In genomic region chr3:130131201-130131600, GRCm38 (mm10) we compare ENCODE assay signal across 9 mouse cellular contexts. TPM values are rescaled to one million over a fixed set of nuclear protein-coding genes. Genes with fewer than 3 reads are reported as not detected.
A peak's percentile ranks its signal among the peaks of the same experiment; 100 is the strongest.
DNase-seq lines count a peak whose midpoint lies in the region; ATAC-seq and TF ChIP-seq lines count a peak whose summit lies in the region.
"Had no signal": no experiment of that assay in that cellular context is flagged by ENCODE, and none has a peak within 500 bp of the region (broad histone marks: within the 10 kb centered on the region; RNA-seq: fewer than 3 reads in every experiment).

Col25a1 (plus strand) TSS chr3:130131501.

- ATAC-seq in hindbrain, postnatal 0 days = no peak
- no peak for ATAC-seq in hindbrain, embryonic 16.5 days
- no peak for ATAC-seq in midbrain, embryonic 13.5 days
- no peak for ATAC-seq in midbrain, embryonic 11.5 days (ENCODE audit: low FRiP score)
- no peak for ATAC-seq in stomach, embryonic 16.5 days (ENCODE audit: insufficient read depth, low FRiP score)
- ATAC-seq in liver, embryonic 12.5 days = no peak
- ATAC-seq: liver, postnatal 0 days had no signal

- no peak within 1 kb of the TSS for H3K27ac ChIP-seq in hindbrain, postnatal 0 days
- no peak within 1 kb of the TSS for H3K27ac ChIP-seq in hindbrain, embryonic 16.5 days (ENCODE audit: low read depth, low read length)
- no peak within 1 kb of the TSS for H3K27ac ChIP-seq in midbrain, embryonic 13.5 days
- no peak within 1 kb of the TSS for H3K27ac ChIP-seq in midbrain, embryonic 11.5 days (ENCODE audit: low read depth, low read length)
- H3K27ac ChIP-seq in stomach, embryonic 16.5 days (ENCODE audit: low read length) = no peak within 1 kb of the TSS
- H3K27ac ChIP-seq in liver, embryonic 12.5 days = no peak within 1 kb of the TSS

- 83% methylated on average over 8 of the region's 8 CpGs for WGBS in hindbrain, postnatal 0 days
- WGBS in hindbrain, embryonic 16.5 days = 83% methylated on average over 8 of the region's 8 CpGs
- 91% methylated on average over 8 of the region's 8 CpGs for WGBS in midbrain, embryonic 13.5 days
- WGBS in midbrain, embryonic 11.5 days = 89% methylated on average over 8 of the region's 8 CpGs
- WGBS in stomach, embryonic 16.5 days = 83% methylated on average over 8 of the region's 8 CpGs
- 71% methylated on average over 8 of the region's 8 CpGs for WGBS in liver, embryonic 12.5 days (ENCODE audit: insufficient replicate concordance)

- intact Hi-C loops in left cerebral cortex, postnatal 10 days (cut with DNase I) = no loop called here

- no peaks in the 10 kb centered on the region for H3K36me3 ChIP-seq in hindbrain, postnatal 0 days (ENCODE audit: insufficient read depth, low read length)
- H3K36me3 ChIP-seq in hindbrain, embryonic 16.5 days (ENCODE audit: control insufficient read depth, insufficient read depth, low read length) = no peaks in the 10 kb centered on the region
- H3K36me3 ChIP-seq in midbrain, embryonic 13.5 days = no peaks in the 10 kb centered on the region
- no peaks in the 10 kb centered on the region for H3K36me3 ChIP-seq in midbrain, embryonic 11.5 days (ENCODE audit: control insufficient read depth, insufficient read depth, low read length)
- no peaks in the 10 kb centered on the region for H3K36me3 ChIP-seq in stomach, embryonic 16.5 days (ENCODE audit: control insufficient read depth, insufficient read depth, low read length)
- no peaks in the 10 kb centered on the region for H3K36me3 ChIP-seq in liver, embryonic 12.5 days

- 0 out of 2 replicates have a peak within 1 kb of the TSS, but pooled peaks have one; percentile 5 for H3K4me2 ChIP-seq in hindbrain, postnatal 0 days (ENCODE audit: low read depth, low read length)
- H3K4me2 ChIP-seq in hindbrain, embryonic 16.5 days (ENCODE audit: low read length) = no peak within 1 kb of the TSS
- H3K4me2 ChIP-seq in midbrain, embryonic 13.5 days (replicated peaks) = no peak within 1 kb of the TSS
- no peak within 1 kb of the TSS for H3K4me2 ChIP-seq in midbrain, embryonic 11.5 days
- peak within 1 kb of the TSS; percentile 35 for H3K4me2 ChIP-seq in stomach, embryonic 16.5 days (ENCODE audit: low read depth, low read length)
- H3K4me2 ChIP-seq in liver, embryonic 12.5 days = no peak within 1 kb of the TSS

- H3K4me1 ChIP-seq in hindbrain, postnatal 0 days (ENCODE audit: insufficient read depth, low read length) = no peaks in the 10 kb centered on the region
- no peaks in the 10 kb centered on the region; the same call in 1 of the 2 replicates for H3K4me1 ChIP-seq in hindbrain, embryonic 16.5 days (ENCODE audit: control insufficient read depth, insufficient read depth, low read depth, low read length)
- peaks cover 10% of the 10 kb centered on the region; the same call in 1 of the 2 replicates for H3K4me1 ChIP-seq in midbrain, embryonic 13.5 days (replicated peaks)
- no peaks in the 10 kb centered on the region for H3K4me1 ChIP-seq in midbrain, embryonic 11.5 days (ENCODE audit: control insufficient read depth, insufficient read depth, low read length)
- H3K4me1 ChIP-seq in stomach, embryonic 16.5 days (ENCODE audit: control insufficient read depth, insufficient read depth, low read length) = 0 out of 2 replicates have a peak, but pooled peaks cover 4% of the 10 kb centered on the region
- H3K4me1 ChIP-seq in liver, embryonic 12.5 days = no peaks in the 10 kb centered on the region

- no peak within 1 kb of the TSS for H3K9ac ChIP-seq in hindbrain, postnatal 0 days (replicated peaks; ENCODE audit: low read length)
- no peak within 1 kb of the TSS for H3K9ac ChIP-seq in hindbrain, embryonic 16.5 days (ENCODE audit: low read depth, low read length)
- H3K9ac ChIP-seq in midbrain, embryonic 13.5 days (replicated peaks) = no peak within 1 kb of the TSS
- H3K9ac ChIP-seq in midbrain, embryonic 11.5 days (ENCODE audit: low read length) = no peak within 1 kb of the TSS
- H3K9ac ChIP-seq in stomach, embryonic 16.5 days (ENCODE audit: low read length) = no peak within 1 kb of the TSS; the same call in 1 of the 2 replicates
- no peak within 1 kb of the TSS for H3K9ac ChIP-seq in liver, embryonic 12.5 days
- H3K9ac ChIP-seq: liver, postnatal 0 days had no signal

- no peaks in the 10 kb centered on the region for H3K27me3 ChIP-seq in hindbrain, postnatal 0 days (ENCODE audit: insufficient read depth, low read length)
- H3K27me3 ChIP-seq in hindbrain, embryonic 16.5 days (replicated peaks; ENCODE audit: control insufficient read depth, insufficient read depth, low read length) = no peaks in the 10 kb centered on the region
- H3K27me3 ChIP-seq in midbrain, embryonic 13.5 days = no peaks in the 10 kb centered on the region
- no peaks in the 10 kb centered on the region for H3K27me3 ChIP-seq in midbrain, embryonic 11.5 days (ENCODE audit: control insufficient read depth, insufficient read depth, low read length)
- no peaks in the 10 kb centered on the region for H3K27me3 ChIP-seq in stomach, embryonic 16.5 days (ENCODE audit: control insufficient read depth, insufficient read depth, low read length)
- H3K27me3 ChIP-seq in liver, embryonic 12.5 days (replicated peaks) = no peaks in the 10 kb centered on the region

- H3K9me3 ChIP-seq in hindbrain, postnatal 0 days (ENCODE audit: low read length) = no peaks in the 10 kb centered on the region
- no peaks in the 10 kb centered on the region for H3K9me3 ChIP-seq in hindbrain, embryonic 16.5 days (ENCODE audit: control insufficient read depth, low read length)
- no peaks in the 10 kb centered on the region for H3K9me3 ChIP-seq in midbrain, embryonic 13.5 days
- H3K9me3 ChIP-seq in midbrain, embryonic 11.5 days (ENCODE audit: control insufficient read depth, low read length) = no peaks in the 10 kb centered on the region
- H3K9me3 ChIP-seq in stomach, embryonic 16.5 days (replicated peaks; ENCODE audit: control insufficient read depth, low read length) = no peaks in the 10 kb centered on the region
- no peaks in the 10 kb centered on the region for H3K9me3 ChIP-seq in liver, embryonic 12.5 days (replicated peaks)

- DNase-seq in hindbrain, postnatal 0 days (ENCODE audit: low spot score) = no peak
- DNase-seq in midbrain, embryonic 11.5 days (ENCODE audit: low spot score, missing footprints) = no peak
- no peak for DNase-seq in left cerebral cortex, postnatal 10 days (ENCODE audit: extremely low spot score in 1 of 2, low spot score in 2 of 2)
- DNase-seq in adrenal gland, adult (ENCODE audit: inconsistent age in 2 of 2, low spot score in 1 of 2) = no peak
- DNase-seq: liver, postnatal 0 days had no signal

- TF ChIP-seq CTCF in hindbrain, postnatal 0 days (IDR thresholded peaks at IDR 0.05; ENCODE audit: low read depth) = no peak

- no peak within 1 kb of the TSS for H3K4me3 ChIP-seq in hindbrain, postnatal 0 days (ENCODE audit: low read length)
- no peak within 1 kb of the TSS for H3K4me3 ChIP-seq in hindbrain, embryonic 16.5 days (ENCODE audit: low read length)
- H3K4me3 ChIP-seq in midbrain, embryonic 13.5 days (replicated peaks) = no peak within 1 kb of the TSS
- H3K4me3 ChIP-seq in midbrain, embryonic 11.5 days (ENCODE audit: low read depth, low read length) = no peak within 1 kb of the TSS
- H3K4me3 ChIP-seq in stomach, embryonic 16.5 days (replicated peaks; ENCODE audit: low read length) = no peak within 1 kb of the TSS
- H3K4me3 ChIP-seq in liver, embryonic 12.5 days = no peak within 1 kb of the TSS

RNA-seq across cellular contexts. Expression of gene Col25a1, which starts in this region (rescaled TPM):
- total RNA-seq in hindbrain, postnatal 0 days (2014; rRNA removed) = 15.7 and 17.8 TPM in 2 replicates
- polyA plus RNA-seq in hindbrain, postnatal 0 days (2015; fragmentation: Nextera tagmentation; extraction: Ambion mirVana) = 3.9 and 4.2 TPM in 2 replicates
- polyA plus RNA-seq in hindbrain, embryonic 16.5 days (2015; fragmentation: Nextera tagmentation; extraction: Ambion mirVana) = 4.8 and 5.0 TPM in 2 replicates
- polyA plus RNA-seq in midbrain, embryonic 13.5 days (2015; fragmentation: Nextera tagmentation; extraction: Ambion mirVana) = 9.4 and 11.2 TPM in 2 replicates
- 3.0 and 3.5 TPM in 2 replicates for polyA plus RNA-seq in midbrain, embryonic 11.5 days (2014; fragmentation: Nextera tagmentation; extraction: Ambion mirVana)
- 10 to 100 TPM; 22.5 to 26.5 TPM for total RNA-seq in left cerebral cortex, postnatal 10 days (2021)
- polyA plus RNA-seq in stomach, embryonic 16.5 days (2015; fragmentation: Nextera tagmentation; extraction: Ambion mirVana) = 4.4 and 4.6 TPM in 2 replicates
- polyA plus RNA-seq in liver, embryonic 12.5 days (2016; fragmentation: Nextera tagmentation; extraction: Ambion mirVana) = 3.7 and 4.2 TPM in 2 replicates

Comparison
In these comparisons a context has a peak if more than half of its experiments do, and no peak if none do; other contexts are left out.
1. H3K4me2 ChIP-seq: peak in hindbrain, postnatal 0 days (single experiment) and stomach, embryonic 16.5 days (single experiment); none in hindbrain, embryonic 16.5 days (single experiment), midbrain, embryonic 13.5 days (single experiment), midbrain, embryonic 11.5 days (single experiment) and liver, embryonic 12.5 days (single experiment).